ENCODE assay signal across 19 mouse cellular contexts in the genomic region with DNA sequence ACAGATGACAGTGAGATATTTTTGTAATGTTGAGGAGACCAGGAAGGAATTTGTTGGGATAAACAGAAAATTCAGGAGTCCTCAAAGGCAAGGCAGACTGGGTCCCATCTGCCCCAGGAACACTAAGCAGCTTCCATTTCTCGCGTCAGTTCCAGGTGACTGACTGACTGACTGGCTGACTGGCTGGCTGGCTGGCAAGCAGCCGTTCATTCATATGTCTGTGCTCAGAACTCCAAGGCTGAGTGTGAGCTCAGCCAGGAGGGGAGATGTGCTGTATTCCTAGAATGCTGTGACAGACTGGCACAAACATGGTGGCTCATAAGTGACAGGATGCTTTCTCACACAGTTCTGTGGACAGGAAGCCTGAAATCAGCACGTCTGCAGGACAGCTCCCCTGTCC. TPM values are rescaled to one million over a fixed set of nuclear protein-coding genes. Genes with fewer than 3 reads are reported as not detected.
DNase-seq lines count a peak whose midpoint lies in the region; ATAC-seq lines count a peak whose summit lies in the region.
"Had no signal": no experiment of that assay in that cellular context is flagged by ENCODE, and none has a peak within 500 bp of the region (broad histone marks: within the 10 kb centered on the region; RNA-seq: fewer than 3 reads in every experiment).

No protein-coding gene starts in this region.

- H3K27ac ChIP-seq in limb, embryonic 13.5 days = no peak overlapping the region
- no peak overlapping the region for H3K27ac ChIP-seq in limb, embryonic 10.5 days
- H3K27ac ChIP-seq in hindbrain, embryonic 15.5 days (replicated peaks) = 0 out of 2 replicates have a peak overlapping the region, but pooled peaks have one; percentile 53
- H3K27ac ChIP-seq in midbrain, embryonic 15.5 days = peak overlapping the region; percentile 78
- no peak overlapping the region for H3K27ac ChIP-seq in kidney, embryonic 16.5 days (ENCODE audit: low read length)
- no peak overlapping the region for H3K27ac ChIP-seq in kidney, embryonic 14.5 days (ENCODE audit: low read depth, low read length)
- H3K27ac ChIP-seq: heart, embryonic 13.5 days; limb, embryonic 15.5 days had no signal

- no peaks in the 10 kb centered on the region for H3K27me3 ChIP-seq in limb, embryonic 13.5 days
- H3K27me3 ChIP-seq in limb, embryonic 10.5 days (ENCODE audit: low read depth, poor library complexity, severe bottlenecking) = no peaks in the 10 kb centered on the region
- H3K27me3 ChIP-seq in hindbrain, embryonic 15.5 days = no peaks in the 10 kb centered on the region
- no peaks in the 10 kb centered on the region for H3K27me3 ChIP-seq in midbrain, embryonic 15.5 days (replicated peaks)
- no peaks in the 10 kb centered on the region for H3K27me3 ChIP-seq in kidney, embryonic 16.5 days (ENCODE audit: insufficient read depth, low read length)
- H3K27me3 ChIP-seq in kidney, embryonic 14.5 days (ENCODE audit: control insufficient read depth, insufficient read depth, low read length) = no peaks in the 10 kb centered on the region
- H3K27me3 ChIP-seq: heart, embryonic 13.5 days; limb, embryonic 15.5 days had no signal

- peak; percentile 5; the same call in 1 of the 2 replicates for ATAC-seq in frontal cortex, adult (ENCODE audit: low TSS enrichment)
- ATAC-seq in limb, embryonic 13.5 days (ENCODE audit: low FRiP score, low read depth) = no peak
- ATAC-seq in hindbrain, embryonic 15.5 days (ENCODE audit: low FRiP score, low read depth) = no peak
- no peak for ATAC-seq in midbrain, embryonic 15.5 days (replicated peaks)
- no peak for ATAC-seq in kidney, embryonic 16.5 days (ENCODE audit: low FRiP score, low TSS enrichment)
- no peak for ATAC-seq in kidney, embryonic 14.5 days (ENCODE audit: low FRiP score, low TSS enrichment)

- no peaks in the 10 kb centered on the region for H3K4me1 ChIP-seq in limb, embryonic 13.5 days
- no peaks in the 10 kb centered on the region for H3K4me1 ChIP-seq in limb, embryonic 10.5 days
- H3K4me1 ChIP-seq in hindbrain, embryonic 15.5 days (replicated peaks) = peaks cover 21% of the 10 kb centered on the region
- H3K4me1 ChIP-seq in midbrain, embryonic 15.5 days = peaks cover 29% of the 10 kb centered on the region
- no peaks in the 10 kb centered on the region for H3K4me1 ChIP-seq in kidney, embryonic 16.5 days (ENCODE audit: insufficient read depth, low read length)
- no peaks in the 10 kb centered on the region for H3K4me1 ChIP-seq in kidney, embryonic 14.5 days (ENCODE audit: control insufficient read depth, insufficient read depth, low read length)
- H3K4me1 ChIP-seq: limb, embryonic 15.5 days had no signal

- no peak overlapping the region for H3K4me2 ChIP-seq in limb, embryonic 13.5 days (replicated peaks)
- no peak overlapping the region for H3K4me2 ChIP-seq in hindbrain, embryonic 15.5 days
- H3K4me2 ChIP-seq in midbrain, embryonic 15.5 days = no peak overlapping the region
- no peak overlapping the region for H3K4me2 ChIP-seq in kidney, embryonic 16.5 days (replicated peaks; ENCODE audit: low read depth, low read length)
- no peak overlapping the region for H3K4me2 ChIP-seq in kidney, embryonic 14.5 days (replicated peaks; ENCODE audit: low read depth, low read length)
- H3K4me2 ChIP-seq: heart, embryonic 13.5 days; limb, embryonic 15.5 days had no signal

- WGBS in limb, embryonic 13.5 days = 88% methylated on average over 4 of the region's 4 CpGs
- 83% methylated on average over 4 of the region's 4 CpGs for WGBS in limb, embryonic 10.5 days
- 68% methylated on average over 4 of the region's 4 CpGs for WGBS in hindbrain, embryonic 15.5 days
- 60% methylated on average over 4 of the region's 4 CpGs for WGBS in midbrain, embryonic 15.5 days
- 67% methylated on average over 4 of the region's 4 CpGs for WGBS in kidney, embryonic 16.5 days
- WGBS in kidney, embryonic 14.5 days = 56% methylated on average over 4 of the region's 4 CpGs

- no peak overlapping the region for H3K4me3 ChIP-seq in limb, embryonic 13.5 days
- H3K4me3 ChIP-seq in limb, embryonic 10.5 days = no peak overlapping the region
- no peak overlapping the region for H3K4me3 ChIP-seq in hindbrain, embryonic 15.5 days
- no peak overlapping the region for H3K4me3 ChIP-seq in midbrain, embryonic 15.5 days
- H3K4me3 ChIP-seq in kidney, embryonic 16.5 days (ENCODE audit: low read length) = no peak overlapping the region
- no peak overlapping the region for H3K4me3 ChIP-seq in kidney, embryonic 14.5 days (ENCODE audit: low read length)
- H3K4me3 ChIP-seq: erythroblast, embryonic 14.5 days; heart, embryonic 13.5 days; limb, embryonic 15.5 days had no signal

- H3K9me3 ChIP-seq in limb, embryonic 13.5 days = no peaks in the 10 kb centered on the region
- H3K9me3 ChIP-seq in limb, embryonic 10.5 days (replicated peaks) = no peaks in the 10 kb centered on the region
- H3K9me3 ChIP-seq in hindbrain, embryonic 15.5 days = no peaks in the 10 kb centered on the region
- H3K9me3 ChIP-seq in midbrain, embryonic 15.5 days = no peaks in the 10 kb centered on the region
- H3K9me3 ChIP-seq in kidney, embryonic 16.5 days (ENCODE audit: low read length) = no peaks in the 10 kb centered on the region
- no peaks in the 10 kb centered on the region for H3K9me3 ChIP-seq in kidney, embryonic 14.5 days (ENCODE audit: control insufficient read depth, low read length)
- H3K9me3 ChIP-seq: heart, embryonic 13.5 days; limb, embryonic 15.5 days had no signal

- DNase-seq in frontal cortex, adult 2 months (ENCODE audit: extremely low spot score in 1 of 2, low spot score in 1 of 2) = no peak
- no peak for DNase-seq in limb, embryonic 10.5 days (ENCODE audit: low spot score)
- DNase-seq: cerebellum, adult 11 months; heart, postnatal 36 days; kidney, adult 11 months; kidney, postnatal 14 days; retina, postnatal 1 day; thymus, postnatal 4 days had no signal

- H3K9ac ChIP-seq in limb, embryonic 13.5 days = 0 out of 2 replicates have a peak overlapping the region, but pooled peaks have one; percentile 4
- no peak overlapping the region for H3K9ac ChIP-seq in hindbrain, embryonic 15.5 days
- no peak overlapping the region for H3K9ac ChIP-seq in midbrain, embryonic 15.5 days
- no peak overlapping the region for H3K9ac ChIP-seq in kidney, embryonic 16.5 days (replicated peaks; ENCODE audit: low read length)
- H3K9ac ChIP-seq in kidney, embryonic 14.5 days (ENCODE audit: low read depth, low read length) = no peak overlapping the region
- H3K9ac ChIP-seq: heart, embryonic 13.5 days; limb, embryonic 15.5 days had no signal

- peaks cover 11% of the 10 kb centered on the region for H3K36me3 ChIP-seq in limb, embryonic 13.5 days
- H3K36me3 ChIP-seq in limb, embryonic 10.5 days = peaks cover 8% of the 10 kb centered on the region; the same call in 1 of the 2 replicates
- peaks cover 41% of the 10 kb centered on the region for H3K36me3 ChIP-seq in hindbrain, embryonic 15.5 days
- H3K36me3 ChIP-seq in midbrain, embryonic 15.5 days (replicated peaks) = peaks cover 12% of the 10 kb centered on the region; the same call in 1 of the 2 replicates
- no peaks in the 10 kb centered on the region for H3K36me3 ChIP-seq in kidney, embryonic 16.5 days (ENCODE audit: insufficient read depth, low read length)
- H3K36me3 ChIP-seq in kidney, embryonic 14.5 days (ENCODE audit: control insufficient read depth, insufficient read depth, low read length) = no peaks in the 10 kb centered on the region; the same call in 1 of the 2 replicates
- H3K36me3 ChIP-seq: heart, embryonic 13.5 days; limb, embryonic 15.5 days had no signal

RNA-seq across cellular contexts. Expression of gene Fndc9, which starts 1.4 kb away (rescaled TPM):
- 0.68 and 0.71 TPM in 2 replicates for polyA plus RNA-seq in frontal cortex, adult 2 months (2012; rRNA removed)
- polyA plus RNA-seq in limb, embryonic 13.5 days (2015; fragmentation: Nextera tagmentation; extraction: Ambion mirVana) = 0.15 and 0.18 TPM in 2 replicates
- polyA plus RNA-seq in limb, embryonic 10.5 days (2016; fragmentation: Nextera tagmentation; extraction: Ambion mirVana) = 0.09 and 0.11 TPM in 2 replicates
- 3.1 and 3.6 TPM in 2 replicates for polyA plus RNA-seq in hindbrain, embryonic 15.5 days (2015; fragmentation: Nextera tagmentation; extraction: Ambion mirVana)
- 8.4 and 10.0 TPM in 2 replicates for polyA plus RNA-seq in midbrain, embryonic 15.5 days (2015; fragmentation: Nextera tagmentation; extraction: Ambion mirVana)
- 0.09 TPM in 1 of 2 replicates, not detected in the other for polyA plus RNA-seq in kidney, embryonic 16.5 days (2015; fragmentation: Nextera tagmentation; extraction: Ambion mirVana)
- 0.11 TPM in 1 of 2 replicates, not detected in the other for polyA plus RNA-seq in kidney, embryonic 14.5 days (2014; fragmentation: Nextera tagmentation; extraction: Ambion mirVana)
- polyA plus RNA-seq: erythroblast, embryonic 14.5 days; liver, embryonic 16.5 days; small intestine, adult 2 months had no signal

Comparison
In these comparisons a context has a peak if more than half of its experiments do, and no peak if none do; other contexts are left out.
1. H3K27ac ChIP-seq: peak in hindbrain, embryonic 15.5 days (single experiment) and midbrain, embryonic 15.5 days (single experiment); none in limb, embryonic 13.5 days (single experiment), limb, embryonic 10.5 days (single experiment), kidney, embryonic 16.5 days (single experiment) and kidney, embryonic 14.5 days (single experiment).